Mouse (Mus musculus) Muller cell, postnatal 12 days (primary cell): ENCODE measurements around the gene Syt15.

Experiments
- DNase-seq: peaks from one replicate; pipeline ENCODE4 v3.0.0-alpha.2; 2015; ENCODE audit errors: inconsistent ontology term

Syt15 gene

GRCm38 (mm10) chr14:34219295-34219694 lies at the start of gene Syt15:
Gene Syt15, plus strand, starts transcription at chr14:34219595.
- no peak for DNase-seq

GRCm38 (mm10) chr14:34171107-34171506 lies 48.3 kb upstream of the Syt15 start:
- no peak for DNase-seq

- no peak for DNase-seq
Measured at GRCm38 (mm10) chr14:34179351-34179750, 40.0 kb upstream of the Syt15 start.

- no peak for DNase-seq
Measured at GRCm38 (mm10) chr14:34183101-34183500, 36.3 kb upstream of the Syt15 start.

GRCm38 (mm10) chr14:34188629-34189028 lies 30.8 kb upstream of the Syt15 start:
- peak; percentile 38 for DNase-seq

- DNase-seq, result no peak
Measured at GRCm38 (mm10) chr14:34190361-34190760, 29.0 kb upstream of the Syt15 start.

GRCm38 (mm10) chr14:34193879-34194278 lies 25.5 kb upstream of the Syt15 start:
- DNase-seq, result no peak

GRCm38 (mm10) chr14:34195466-34195865 lies 23.9 kb upstream of the Syt15 start:
- no peak for DNase-seq

GRCm38 (mm10) chr14:34196706-34197105 lies 22.7 kb upstream of the Syt15 start:
- no peak for DNase-seq

GRCm38 (mm10) chr14:34200738-34201230 lies 18.6 kb upstream of the Syt15 start:
- peak; percentile 57 for DNase-seq

GRCm38 (mm10) chr14:34201231-34202035 lies 18.0 kb upstream of the Syt15 start, which contains the start of gene Gprin2:
Gene Gprin2, minus strand, starts transcription at chr14:34201653.
- DNase-seq, result peak; percentile 43

GRCm38 (mm10) chr14:34207996-34208395 lies 11.4 kb upstream of the Syt15 start:
- DNase-seq, result no peak

GRCm38 (mm10) chr14:34208651-34209050 lies 10.7 kb upstream of the Syt15 start:
- no peak for DNase-seq

- DNase-seq, result no peak
Measured at GRCm38 (mm10) chr14:34209080-34209479, 10.3 kb upstream of the Syt15 start.

GRCm38 (mm10) chr14:34209942-34210341 lies 9.5 kb upstream of the Syt15 start:
- no peak for DNase-seq

GRCm38 (mm10) chr14:34215451-34216127 lies 3.8 kb upstream of the Syt15 start:
- DNase-seq, result peak; percentile 27

GRCm38 (mm10) chr14:34219786-34220198 lies 397 bp downstream of the Syt15 start:
- peak; percentile 27 for DNase-seq

GRCm38 (mm10) chr14:34220426-34220825 lies 1.0 kb downstream of the Syt15 start:
- DNase-seq, result no peak

- peak; percentile 77 for DNase-seq
Measured at GRCm38 (mm10) chr14:34221416-34222077, 2.2 kb downstream of the Syt15 start.

- no peak for DNase-seq
Measured at GRCm38 (mm10) chr14:34223362-34223898, 4.0 kb downstream of the Syt15 start.

GRCm38 (mm10) chr14:34225986-34226385 lies 6.6 kb downstream of the Syt15 start:
- no peak for DNase-seq

- DNase-seq, result peak; percentile 81
Measured at GRCm38 (mm10) chr14:34226566-34226965, 7.2 kb downstream of the Syt15 start.
